Mouse (Mus musculus) hindbrain, embryonic 14.5 days (tissue): ENCODE results near the gene H2-Aa. TPM values are rescaled to one million over a fixed set of nuclear protein-coding genes. Genes with fewer than 3 reads are reported as not detected.

Experiments
- ATAC-seq: fragments of 200-750 bp; cut with Nextera tagmentation; 2 replicates; pipeline ENCODE4 v1.8.0; 2017; ENCODE audit warnings: moderate number of reproducible peaks, mild to moderate bottlenecking, moderate TSS enrichment, moderate library complexity; ENCODE audit not compliant: low FRiP score
- DNase-seq: peaks from one replicate; pipeline ENCODE4 v3.0.0-alpha.2; 2015; ENCODE audit warnings: low spot score
- H3K27ac ChIP-seq: fragments of 300-500 bp; sonication (generic); 2 replicates; pipeline ENCODE4 v1.5.1; 2014; ENCODE audit warnings: mild to moderate bottlenecking, moderate library complexity
- H3K27me3 ChIP-seq: fragments of 300-500 bp; sonication (generic); 2 replicates; pipeline ENCODE4 v1.6.1; 2014; ENCODE audit warnings: mild to moderate bottlenecking, low read length, mixed read lengths; ENCODE audit not compliant: control insufficient read depth, insufficient read depth
- H3K36me3 ChIP-seq: fragments of 300-500 bp; sonication (generic); replicated peaks from 2 replicates; pipeline ENCODE4 v1.6.1; 2014; ENCODE audit not compliant: control insufficient read depth, insufficient read depth
- H3K4me1 ChIP-seq: fragments of 300-500 bp; sonication (generic); replicated peaks from 2 replicates; pipeline ENCODE4 v1.6.1; 2014; ENCODE audit warnings: antibody characterized with exemption, low read length, mixed read lengths; ENCODE audit not compliant: control insufficient read depth, insufficient read depth
- H3K4me2 ChIP-seq: fragments of 300-500 bp; sonication (generic); replicated peaks from 2 replicates; pipeline ENCODE4 v1.6.1; 2014; ENCODE audit warnings: mild to moderate bottlenecking, moderate library complexity
- H3K4me3 ChIP-seq: fragments of 300-500 bp; sonication (generic); replicated peaks from 2 replicates; pipeline ENCODE4 v1.5.1; 2014; ENCODE audit warnings: mild to moderate bottlenecking, low read length
- H3K9ac ChIP-seq: fragments of 300-500 bp; sonication (generic); 2 replicates; pipeline ENCODE4 v1.6.1; 2014
- H3K9me3 ChIP-seq: fragments of 300-500 bp; sonication (generic); 2 replicates; pipeline ENCODE4 v1.6.1; 2016; ENCODE audit warnings: low read length; ENCODE audit not compliant: control insufficient read depth
- WGBS: fragments of 180-500 bp; shearing (Covaris S2); extraction: QIAGEN DNeasy Blood & Tissue Kit; methylation state at CpG from one replicate; pipeline ENCODE4 v1.1.7; 2014; 5-methylcytosine and 5-hydroxymethylcytosine counted together
- polyA plus RNA-seq: library from polyadenylated mRNA; unstranded; fragments of >200 nt; fragmentation: Nextera tagmentation; extraction: Ambion mirVana; gene quantifications from 2 replicates; pipeline ENCODE4 v1.2.1, GENCODE M21; 2014

Gene H2-Aa
- polyA plus RNA-seq, 1 experiment from 2014 or later, result 0.58 TPM

GRCm38 (mm10) chr17:34292570-34292969 lies 4.9 kb upstream of the H2-Aa start:
- WGBS, result 92% methylated on average over 4 of the region's 4 CpGs
- H3K36me3 ChIP-seq, result no peaks in the 10 kb centered on the region
- no peak overlapping the region for H3K4me3 ChIP-seq

GRCm38 (mm10) chr17:34291609-34292008 lies 4.0 kb upstream of the H2-Aa start:
- H3K36me3 ChIP-seq, result no peaks in the 10 kb centered on the region
- no peak overlapping the region for H3K4me2 ChIP-seq
- ATAC-seq (peak; percentile 91), DNase-seq (peak; percentile 97)
- no peak overlapping the region for H3K9ac ChIP-seq
- WGBS, result 15% methylated on average over 8 of the region's 8 CpGs
- H3K4me3 ChIP-seq, result no peak overlapping the region
- H3K9me3 ChIP-seq, result no peaks in the 10 kb centered on the region
- H3K4me1 ChIP-seq, result no peaks in the 10 kb centered on the region; the same call in 1 of the 2 replicates
- no peak overlapping the region for H3K27ac ChIP-seq
- H3K27me3 ChIP-seq, result no peaks in the 10 kb centered on the region

More at GRCm38 (mm10) chr17:34292570-34292969, 4.9 kb upstream of the H2-Aa start:
- no peak for ATAC-seq
- no peak for DNase-seq
- H3K4me1 ChIP-seq, result no peaks in the 10 kb centered on the region; the same call in 1 of the 2 replicates
- H3K9me3 ChIP-seq, result no peaks in the 10 kb centered on the region
- H3K9ac ChIP-seq, result no peak overlapping the region
- no peak overlapping the region for H3K27ac ChIP-seq
- no peaks in the 10 kb centered on the region for H3K27me3 ChIP-seq
- H3K4me2 ChIP-seq, result no peak overlapping the region

- Histone ChIP-seq H3K27me3 (no peaks in the 10 kb centered on the region), H3K36me3 (no peaks in the 10 kb centered on the region), H3K27ac (no peak overlapping the region), H3K9me3 (no peaks in the 10 kb centered on the region), H3K4me2 (no peak overlapping the region), H3K4me1 (no peaks in the 10 kb centered on the region), H3K9ac (no peak overlapping the region), H3K4me3 (no peak overlapping the region)
- WGBS, result 79% methylated on average over 3 of the region's 3 CpGs
- no peak for DNase-seq
- ATAC-seq, result no peak
Observed at GRCm38 (mm10) chr17:34288131-34288530, 508 bp upstream of the H2-Aa start.

- H3K4me2 ChIP-seq, result no peak overlapping the region
- DNase-seq (no peak), ATAC-seq (no peak)
- H3K4me1 ChIP-seq, result no peaks in the 10 kb centered on the region
- H3K27ac ChIP-seq, result no peak overlapping the region
- no peaks in the 10 kb centered on the region for H3K27me3 ChIP-seq
- 73% methylated on average over 6 of the region's 6 CpGs for WGBS
- no peaks in the 10 kb centered on the region for H3K9me3 ChIP-seq
- no peaks in the 10 kb centered on the region for H3K36me3 ChIP-seq
- H3K4me3 ChIP-seq, result no peak overlapping the region
- no peak overlapping the region for H3K9ac ChIP-seq
Observed at GRCm38 (mm10) chr17:34286999-34287398, 624 bp downstream of the H2-Aa start.

GRCm38 (mm10) chr17:34286501-34286900 lies 1.1 kb downstream of the H2-Aa start:
- Histone ChIP-seq H3K9ac (no peak overlapping the region), H3K4me3 (no peak overlapping the region), H3K27me3 (no peaks in the 10 kb centered on the region), H3K4me2 (no peak overlapping the region), H3K9me3 (no peaks in the 10 kb centered on the region), H3K27ac (no peak overlapping the region), H3K36me3 (no peaks in the 10 kb centered on the region), H3K4me1 (no peaks in the 10 kb centered on the region)
- WGBS, result 85% methylated on average over 5 of the region's 5 CpGs
- DNase-seq (no peak), ATAC-seq (no peak)

- Histone ChIP-seq H3K9me3 (no peaks in the 10 kb centered on the region), H3K27me3 (no peaks in the 10 kb centered on the region), H3K4me2 (no peak overlapping the region), H3K27ac (no peak overlapping the region), H3K4me1 (no peaks in the 10 kb centered on the region), H3K9ac (no peak overlapping the region), H3K4me3 (no peak overlapping the region), H3K36me3 (no peaks in the 10 kb centered on the region)
- ATAC-seq, result no peak
- WGBS, result 42% methylated on average over 4 of the region's 4 CpGs
- no peak for DNase-seq
Observed at GRCm38 (mm10) chr17:34285848-34286247, 1.8 kb downstream of the H2-Aa start.

GRCm38 (mm10) chr17:34285371-34285770 lies 2.3 kb downstream of the H2-Aa start:
- 73% methylated on average over 4 of the region's 4 CpGs for WGBS
- Histone ChIP-seq H3K9me3 (no peaks in the 10 kb centered on the region), H3K36me3 (no peaks in the 10 kb centered on the region), H3K9ac (no peak overlapping the region), H3K4me3 (no peak overlapping the region), H3K4me1 (no peaks in the 10 kb centered on the region), H3K27ac (no peak overlapping the region), H3K27me3 (no peaks in the 10 kb centered on the region), H3K4me2 (no peak overlapping the region)
- DNase-seq, result no peak
- ATAC-seq, result no peak

- H3K27me3 ChIP-seq, result no peaks in the 10 kb centered on the region
- ATAC-seq, result no peak
- WGBS, result 67% methylated on average over 1 of the region's 1 CpGs
Observed at GRCm38 (mm10) chr17:34281836-34282235, 5.8 kb downstream of the H2-Aa start.

GRCm38 (mm10) chr17:34280499-34281038 lies 7.1 kb downstream of the H2-Aa start:
- 76% methylated on average over 1 of the region's 1 CpGs for WGBS
- Histone ChIP-seq H3K9me3 (0 out of 2 replicates have a peak, but pooled peaks cover 7% of the 10 kb centered on the region), H3K27ac (no peak overlapping the region), H3K4me3 (no peak overlapping the region), H3K4me1 (no peaks in the 10 kb centered on the region), H3K27me3 (no peaks in the 10 kb centered on the region), H3K4me2 (no peak overlapping the region), H3K9ac (no peak overlapping the region), H3K36me3 (no peaks in the 10 kb centered on the region)
- DNase-seq (no peak), ATAC-seq (no peak)

More at GRCm38 (mm10) chr17:34281836-34282235, 5.8 kb downstream of the H2-Aa start:
- H3K27ac ChIP-seq, result no peak overlapping the region
- H3K9me3 ChIP-seq, result no peaks in the 10 kb centered on the region
- H3K4me1 ChIP-seq, result no peaks in the 10 kb centered on the region
- no peak overlapping the region for H3K4me2 ChIP-seq
- H3K36me3 ChIP-seq, result no peaks in the 10 kb centered on the region
- DNase-seq, result no peak
- H3K4me3 ChIP-seq, result no peak overlapping the region
- no peak overlapping the region for H3K9ac ChIP-seq

- Histone ChIP-seq H3K4me2 (no peak overlapping the region), H3K36me3 (no peaks in the 10 kb centered on the region), H3K9ac (no peak overlapping the region), H3K4me3 (no peak overlapping the region), H3K4me1 (no peaks in the 10 kb centered on the region), H3K9me3 (0 out of 2 replicates have a peak, but pooled peaks cover 7% of the 10 kb centered on the region), H3K27me3 (no peaks in the 10 kb centered on the region), H3K27ac (no peak overlapping the region)
- DNase-seq (no peak), ATAC-seq (no peak)
- 89% methylated on average over 1 of the region's 1 CpGs for WGBS
Observed at GRCm38 (mm10) chr17:34272102-34272501, 15.5 kb downstream of the H2-Aa start.
